Mouse (Mus musculus): Measurements from ENCODE around the gene Col7a1. TPM values are rescaled to one million over a fixed set of nuclear protein-coding genes. Genes with fewer than 3 reads are reported as not detected.

Gene Col7a1
- polyA plus RNA-seq (2015; fragmentation: Nextera tagmentation; extraction: Ambion mirVana): 38.7 and 48.9 TPM in 2 replicates

GRCm38 (mm10) chr9:108953081-108953636, at the start of gene Col7a1:
Gene Col7a1 (plus strand): TSS chr9:108953586.
- 9% methylated on average over 15 of the region's 15 CpGs for WGBS
- Histone ChIP-seq H3K9ac (no peak within 1 kb of the TSS), H3K4me1 (peaks cover 71% of the 10 kb centered on the region), H3K4me3 (replicated peaks) (peak within 1 kb of the TSS; percentile 42), H3K36me3 (peaks cover 28% of the 10 kb centered on the region), H3K27ac (replicated peaks) (peak within 1 kb of the TSS; percentile 40; the same call in 1 of the 2 replicates), H3K27me3 (no peaks in the 10 kb centered on the region), H3K9me3 (replicated peaks) (no peaks in the 10 kb centered on the region), H3K4me2 (replicated peaks) (peak within 1 kb of the TSS; percentile 48)
- no peak for ATAC-seq (ENCODE audit: insufficient number of reproducible peaks, low FRiP score, low TSS enrichment, low read depth)

- Histone ChIP-seq H3K9ac (no peak overlapping the region), H3K4me1 (no peaks in the 10 kb centered on the region), H3K27me3 (no peaks in the 10 kb centered on the region), H3K9me3 (replicated peaks) (no peaks in the 10 kb centered on the region), H3K36me3 (no peaks in the 10 kb centered on the region), H3K27ac (replicated peaks) (no peak overlapping the region), H3K4me2 (replicated peaks) (no peak overlapping the region), H3K4me3 (replicated peaks) (no peak overlapping the region)
- no peak for ATAC-seq (ENCODE audit: insufficient number of reproducible peaks, low FRiP score, low TSS enrichment, low read depth)
- WGBS: 38% methylated on average over 6 of the region's 6 CpGs
Measured at GRCm38 (mm10) chr9:108912308-108912707, 41.1 kb upstream of the Col7a1 start.

- Histone ChIP-seq H3K27ac (replicated peaks) (no peak overlapping the region), H3K4me3 (replicated peaks) (no peak overlapping the region)
- WGBS: 81% methylated on average over 7 of the region's 7 CpGs
Measured at GRCm38 (mm10) chr9:108913161-108913560, 40.2 kb upstream of the Col7a1 start.

DNA sequence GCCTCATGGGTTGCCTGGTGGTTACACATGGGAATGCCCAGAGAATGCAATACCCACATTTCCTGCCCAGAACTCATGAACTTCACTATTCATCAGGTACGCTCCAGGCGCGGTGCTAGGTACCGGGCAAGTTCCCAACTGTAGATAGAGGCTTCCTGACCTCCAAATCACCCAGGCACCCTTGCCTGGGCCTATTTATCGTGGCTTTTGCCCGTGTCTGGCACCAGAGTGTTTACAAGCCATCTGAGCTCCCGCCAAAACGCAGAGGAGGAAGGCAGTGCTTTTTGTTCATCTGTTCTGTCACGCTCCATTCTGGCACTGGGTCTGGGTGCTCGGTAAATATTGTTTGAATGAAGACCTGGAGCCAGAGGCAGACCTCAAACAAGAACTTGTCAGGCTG, 39.8 kb upstream of the Col7a1 start:
- H3K36me3 ChIP-seq: no peaks in the 10 kb centered on the region

More at GRCm38 (mm10) chr9:108913161-108913560, 40.2 kb upstream of the Col7a1 start:
- Histone ChIP-seq H3K9ac (no peak overlapping the region), H3K27me3 (no peaks in the 10 kb centered on the region), H3K4me2 (replicated peaks) (no peak overlapping the region), H3K9me3 (replicated peaks) (no peaks in the 10 kb centered on the region), H3K4me1 (no peaks in the 10 kb centered on the region), H3K36me3 (no peaks in the 10 kb centered on the region)
- no peak for ATAC-seq (ENCODE audit: insufficient number of reproducible peaks, low FRiP score, low TSS enrichment, low read depth)

GRCm38 (mm10) chr9:108914491-108914890, 38.9 kb upstream of the Col7a1 start, which contains the start of gene Tmem89:
Gene Tmem89 (plus strand): TSS chr9:108914619.
- WGBS: 79% methylated on average over 6 of the region's 6 CpGs
- no peaks in the 10 kb centered on the region for H3K36me3 ChIP-seq
- no peaks in the 10 kb centered on the region for H3K4me1 ChIP-seq
- H3K9ac ChIP-seq: no peak within 1 kb of the TSS
- H3K27ac ChIP-seq (replicated peaks): no peak within 1 kb of the TSS
- H3K4me3 ChIP-seq (replicated peaks): no peak within 1 kb of the TSS
- no peaks in the 10 kb centered on the region for H3K27me3 ChIP-seq
- no peaks in the 10 kb centered on the region for H3K9me3 ChIP-seq (replicated peaks)
- no peak within 1 kb of the TSS for H3K4me2 ChIP-seq (replicated peaks)
- ATAC-seq (ENCODE audit: insufficient number of reproducible peaks, low FRiP score, low TSS enrichment, low read depth): no peak

More for the DNA sequence above, 39.8 kb upstream of the Col7a1 start:
- no peaks in the 10 kb centered on the region for H3K9me3 ChIP-seq (replicated peaks)
- H3K9ac ChIP-seq: no peak overlapping the region
- ATAC-seq (ENCODE audit: insufficient number of reproducible peaks, low FRiP score, low TSS enrichment, low read depth): no peak
- no peak overlapping the region for H3K4me2 ChIP-seq (replicated peaks)
- H3K4me1 ChIP-seq: no peaks in the 10 kb centered on the region
- no peak overlapping the region for H3K4me3 ChIP-seq (replicated peaks)
- H3K27ac ChIP-seq (replicated peaks): no peak overlapping the region
- WGBS: 69% methylated on average over 10 of the region's 10 CpGs
- no peaks in the 10 kb centered on the region for H3K27me3 ChIP-seq

DNA sequence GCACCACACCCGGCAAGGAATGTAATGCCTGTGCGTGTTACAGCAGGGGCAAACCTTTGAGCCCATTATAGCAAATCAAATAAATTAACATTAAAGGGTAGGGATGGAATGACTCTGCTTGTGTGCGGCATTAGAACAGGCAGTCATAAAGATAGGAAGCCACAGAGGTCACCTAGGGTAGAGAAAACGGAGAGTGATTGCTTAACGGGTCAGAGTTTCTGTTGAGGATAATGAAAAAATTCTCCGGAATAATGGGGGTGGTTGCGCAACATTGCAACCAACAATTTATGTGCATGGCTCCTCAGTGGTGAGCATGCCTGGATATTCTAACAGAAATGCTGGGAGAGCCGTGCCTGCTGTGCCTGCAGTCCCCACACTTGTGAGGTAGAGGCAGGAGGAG, 27.5 kb upstream of the Col7a1 start:
- Histone ChIP-seq H3K36me3 (no peaks in the 10 kb centered on the region), H3K27me3 (no peaks in the 10 kb centered on the region), H3K27ac (replicated peaks) (no peak overlapping the region), H3K4me2 (replicated peaks) (no peak overlapping the region), H3K4me3 (replicated peaks) (no peak overlapping the region), H3K9me3 (replicated peaks) (no peaks in the 10 kb centered on the region), H3K9ac (no peak overlapping the region), H3K4me1 (no peaks in the 10 kb centered on the region)
- ATAC-seq (ENCODE audit: insufficient number of reproducible peaks, low FRiP score, low TSS enrichment, low read depth): no peak
- 67% methylated on average over 8 of the region's 8 CpGs for WGBS

GRCm38 (mm10) chr9:108928424-108928823, 25.0 kb upstream of the Col7a1 start:
- Histone ChIP-seq H3K4me1 (no peaks in the 10 kb centered on the region), H3K9ac (no peak overlapping the region), H3K36me3 (no peaks in the 10 kb centered on the region), H3K4me2 (replicated peaks) (no peak overlapping the region), H3K9me3 (replicated peaks) (no peaks in the 10 kb centered on the region), H3K27ac (replicated peaks) (no peak overlapping the region), H3K4me3 (replicated peaks) (no peak overlapping the region), H3K27me3 (no peaks in the 10 kb centered on the region)
- WGBS: 78% methylated on average over 3 of the region's 3 CpGs
- no peak for ATAC-seq (ENCODE audit: insufficient number of reproducible peaks, low FRiP score, low TSS enrichment, low read depth)

DNA sequence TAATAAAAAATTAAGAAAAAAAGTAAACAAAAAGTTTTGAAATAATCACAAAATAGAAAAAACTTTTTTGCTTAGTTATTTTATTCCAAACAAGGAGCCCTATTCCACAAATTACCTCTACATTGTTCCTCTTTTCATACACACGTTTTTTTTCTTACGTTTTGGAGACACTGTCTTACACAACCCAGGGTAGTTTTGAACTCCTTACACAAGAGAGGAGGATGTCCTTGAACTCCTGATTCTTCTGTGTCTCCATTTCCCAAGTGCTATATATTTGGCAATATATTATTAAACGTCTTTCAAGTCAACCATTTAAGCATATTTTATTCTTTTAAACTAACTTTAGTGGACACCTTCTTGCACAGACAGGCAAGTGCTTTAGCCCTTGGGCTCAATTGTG, 17.4 kb upstream of the Col7a1 start:
- Histone ChIP-seq H3K4me2 (replicated peaks) (0 out of 2 replicates have a peak overlapping the region, but pooled peaks have one; percentile 22), H3K27ac (replicated peaks) (no peak overlapping the region), H3K4me3 (replicated peaks) (peak overlapping the region; percentile 94; the same call in 1 of the 2 replicates), H3K4me1 (peaks cover 4% of the 10 kb centered on the region), H3K9me3 (replicated peaks) (no peaks in the 10 kb centered on the region), H3K36me3 (peaks cover 27% of the 10 kb centered on the region), H3K9ac (no peak overlapping the region), H3K27me3 (no peaks in the 10 kb centered on the region)
- 11% methylated on average over 3 of the region's 3 CpGs for WGBS
- no peak for ATAC-seq (ENCODE audit: insufficient number of reproducible peaks, low FRiP score, low TSS enrichment, low read depth)

GRCm38 (mm10) chr9:108936418-108937364, 16.7 kb upstream of the Col7a1 start, which contains the start of gene Uqcrc1:
Gene Uqcrc1 (plus strand): TSS chr9:108936633.
- WGBS: 1% methylated on average over 58 of the region's 58 CpGs
- H3K4me3 ChIP-seq (replicated peaks): peak within 1 kb of the TSS; percentile 94
- peaks cover 34% of the 10 kb centered on the region for H3K36me3 ChIP-seq
- H3K27me3 ChIP-seq: no peaks in the 10 kb centered on the region
- no peaks in the 10 kb centered on the region for H3K9me3 ChIP-seq (replicated peaks)
- peak; percentile 87 for ATAC-seq (ENCODE audit: insufficient number of reproducible peaks, low FRiP score, low TSS enrichment, low read depth)
- peak within 1 kb of the TSS; percentile 93 for H3K9ac ChIP-seq
- H3K4me2 ChIP-seq (replicated peaks): peak within 1 kb of the TSS; percentile 70
- peak within 1 kb of the TSS; percentile 73 for H3K27ac ChIP-seq (replicated peaks)
- H3K4me1 ChIP-seq: peaks cover 4% of the 10 kb centered on the region

- Histone ChIP-seq H3K4me2 (replicated peaks) (no peak overlapping the region), H3K9me3 (replicated peaks) (no peaks in the 10 kb centered on the region), H3K4me1 (peaks cover 34% of the 10 kb centered on the region), H3K36me3 (peaks cover 90% of the 10 kb centered on the region), H3K9ac (no peak overlapping the region), H3K27me3 (no peaks in the 10 kb centered on the region), H3K4me3 (replicated peaks) (no peak overlapping the region), H3K27ac (replicated peaks) (peak overlapping the region; percentile 51; the same call in 1 of the 2 replicates)
- no peak for ATAC-seq (ENCODE audit: insufficient number of reproducible peaks, low FRiP score, low TSS enrichment, low read depth)
- WGBS: 58% methylated on average over 9 of the region's 9 CpGs
Measured at GRCm38 (mm10) chr9:108945111-108945510, 8.3 kb upstream of the Col7a1 start.

- no peaks in the 10 kb centered on the region for H3K27me3 ChIP-seq
- H3K9me3 ChIP-seq (replicated peaks): no peaks in the 10 kb centered on the region
- peaks cover 90% of the 10 kb centered on the region for H3K36me3 ChIP-seq
- WGBS: 76% methylated on average over 5 of the region's 5 CpGs
- H3K27ac ChIP-seq (replicated peaks): peak overlapping the region; percentile 51; the same call in 1 of the 2 replicates
- H3K4me3 ChIP-seq (replicated peaks): no peak overlapping the region
- no peak for ATAC-seq (ENCODE audit: insufficient number of reproducible peaks, low FRiP score, low TSS enrichment, low read depth)
- H3K9ac ChIP-seq: no peak overlapping the region
- H3K4me1 ChIP-seq: peaks cover 37% of the 10 kb centered on the region
- H3K4me2 ChIP-seq (replicated peaks): no peak overlapping the region
Measured at GRCm38 (mm10) chr9:108945608-108946007, 7.8 kb upstream of the Col7a1 start.
